Mouse (Mus musculus): ENCODE data around the gene Vps11.

DNA sequence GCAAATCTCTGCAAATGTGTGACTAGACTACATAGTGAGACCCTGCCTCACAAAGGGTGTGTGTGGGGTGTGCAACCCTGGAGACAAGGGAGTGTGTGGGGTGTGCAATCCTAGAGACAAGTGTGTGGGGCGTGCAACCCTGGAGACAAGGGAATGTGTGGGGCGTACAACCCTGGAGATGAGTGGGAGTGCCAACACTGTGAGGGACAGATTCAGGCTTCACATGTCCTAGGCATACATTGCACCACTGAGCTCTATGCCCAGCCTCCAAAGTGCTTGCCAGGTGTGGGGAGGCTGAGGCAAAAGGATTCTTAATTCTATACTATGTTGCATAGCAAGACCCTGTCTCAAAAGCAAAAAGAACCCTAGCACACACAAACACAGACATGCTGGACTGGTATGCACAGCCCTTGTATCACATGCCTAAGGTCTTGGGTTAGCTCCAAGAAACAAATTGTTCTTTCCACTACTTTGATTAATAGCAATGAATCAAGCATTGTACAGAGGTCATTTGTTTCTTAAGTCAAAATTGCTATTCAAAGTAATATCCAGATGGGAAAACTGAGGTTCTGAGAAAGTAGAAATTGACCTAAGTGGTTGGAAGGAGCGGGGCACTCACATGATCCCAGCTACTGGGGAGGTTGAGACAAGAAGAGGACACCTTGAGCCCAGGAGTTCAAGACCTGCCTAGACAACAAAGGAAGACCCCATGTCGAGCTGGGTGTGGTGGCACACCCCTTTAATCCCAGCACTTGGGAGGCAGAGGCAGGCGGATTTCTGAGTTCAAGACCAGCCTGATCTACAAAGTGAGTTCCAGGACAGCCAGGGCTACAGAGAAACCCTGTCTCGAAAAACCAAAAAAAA, 15.7 kb downstream of the Vps11 start:
- no peak for TF ChIP-seq GATA1 (IDR thresholded peaks at IDR 0.05; ENCODE audit: borderline replicate concordance, low read length)
- no peak for TF ChIP-seq FLI1 (IDR thresholded peaks at IDR 0.05; ENCODE audit: low read length)
